ENCODE assay signal across 9 mouse cellular contexts in the genomic region with DNA sequence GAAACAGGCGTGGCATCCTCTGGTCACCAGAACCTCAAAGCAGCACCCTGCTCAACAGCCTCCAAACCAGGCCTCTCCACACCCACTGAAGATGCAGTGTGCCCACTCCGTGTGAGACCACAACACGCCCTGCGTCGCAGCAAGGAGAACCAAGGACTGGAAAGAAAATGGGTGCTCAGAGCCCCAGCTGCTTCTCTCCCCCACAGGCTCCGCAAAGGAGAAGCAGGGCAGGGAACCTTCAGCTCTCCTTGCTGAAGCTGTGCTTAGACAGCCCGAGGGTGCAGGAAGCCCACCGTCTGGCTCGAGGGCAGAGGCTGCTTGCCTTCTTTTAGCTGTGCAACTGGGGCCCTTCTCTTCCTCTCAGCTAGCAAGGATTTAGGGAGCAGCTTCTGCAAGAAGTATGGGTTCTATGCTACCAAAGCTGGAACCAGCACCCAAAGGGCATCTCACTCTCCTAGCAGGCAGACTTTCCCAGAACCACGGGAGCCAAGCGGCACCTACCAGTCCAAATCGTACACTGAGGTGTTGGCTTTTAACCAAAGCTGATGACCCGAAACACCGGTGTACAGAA. TPM values are rescaled to one million over a fixed set of nuclear protein-coding genes. Genes with fewer than 3 reads are reported as not detected.
DNase-seq lines count a peak whose midpoint lies in the region; ATAC-seq and TF ChIP-seq lines count a peak whose summit lies in the region.
"Had no signal": no experiment of that assay in that cellular context is flagged by ENCODE, and none has a peak within 500 bp of the region (broad histone marks: within the 10 kb centered on the region; RNA-seq: fewer than 3 reads in every experiment).

No protein-coding gene starts in this region.

- no peak overlapping the region for H3K9ac ChIP-seq in lung, postnatal 0 days (replicated peaks; ENCODE audit: low read depth)

- 0 out of 2 replicates have a peak overlapping the region, but pooled peaks have one; percentile 12 for H3K4me2 ChIP-seq in lung, postnatal 0 days (replicated peaks; ENCODE audit: low read depth, low read length)

- WGBS in lung, postnatal 0 days = 42% methylated on average over 14 of the region's 14 CpGs
- 3% methylated on average over 14 of the region's 14 CpGs for WGBS in olfactory bulb, adult 2 months

- no peak overlapping the region for H3K27ac ChIP-seq in lung, postnatal 0 days (ENCODE audit: low read length)
- no peak overlapping the region for H3K27ac ChIP-seq in embryonic fibroblast, embryonic 13.5 days (ENCODE audit: insufficient read depth, low read length)
- H3K27ac ChIP-seq in olfactory bulb, adult 2 months (ENCODE audit: insufficient read depth, low read depth, low read length) = peak overlapping the region; percentile 97

- H3K27me3 ChIP-seq in lung, postnatal 0 days (replicated peaks; ENCODE audit: insufficient read depth, low read length) = no peaks in the 10 kb centered on the region

- no peak overlapping the region for H3K4me3 ChIP-seq in lung, postnatal 0 days (ENCODE audit: low read depth, low read length)
- peak overlapping the region; percentile 54 for H3K4me3 ChIP-seq in embryonic fibroblast, embryonic 13.5 days (ENCODE audit: insufficient read depth, low read length)
- peak overlapping the region; percentile 96 for H3K4me3 ChIP-seq in olfactory bulb, adult 2 months (ENCODE audit: insufficient read depth, low read depth, low read length)

- no peak for DNase-seq in frontal cortex, postnatal 14 days (ENCODE audit: low spot score in 2 of 2)
- no peak for DNase-seq in lung, postnatal 0 days (ENCODE audit: low spot score)
- DNase-seq in lung, adult 18-20 months = no peak
- DNase-seq in left cerebral cortex, postnatal 4 days = peak; percentile 29
- DNase-seq in spleen, adult 12 weeks (ENCODE audit: low spot score) = no peak

- TF ChIP-seq POLR2A in embryonic fibroblast, embryonic 13.5 days (IDR thresholded peaks at IDR 0.05; ENCODE audit: low read depth, low read length) = no peak
- no peak for TF ChIP-seq POLR2A in olfactory bulb, adult 2 months (IDR thresholded peaks at IDR 0.05; ENCODE audit: insufficient read depth, low read depth, low read length)

- intact Hi-C loops in left cerebral cortex, postnatal 4 days (cut with DNase I) = loop anchor here (5.0 to 10.0 kb wide), 2 partner anchors 190 to 243 kb away; no protein-coding TSS in a partner anchor

- no peaks in the 10 kb centered on the region for H3K9me3 ChIP-seq in lung, postnatal 0 days (ENCODE audit: low read length)

- no peak for TF ChIP-seq EP300 in lung, postnatal 0 days (IDR thresholded peaks at IDR 0.05)

- ATAC-seq in frontal cortex, adult (ENCODE audit: low TSS enrichment) = peak; percentile 42
- ATAC-seq in lung, postnatal 0 days = no peak

- H3K36me3 ChIP-seq in lung, postnatal 0 days (ENCODE audit: insufficient read depth, low read length) = no peaks in the 10 kb centered on the region
- H3K36me3 ChIP-seq: G1E had no signal

- TF ChIP-seq CTCF in lung, postnatal 0 days (IDR thresholded peaks at IDR 0.05) = no peak
- no peak for TF ChIP-seq CTCF in embryonic fibroblast, embryonic 13.5 days (IDR thresholded peaks at IDR 0.05; ENCODE audit: borderline replicate concordance, insufficient read depth, low read length)
- TF ChIP-seq CTCF in olfactory bulb, adult 2 months (IDR thresholded peaks at IDR 0.05; ENCODE audit: insufficient read depth, low read depth, low read length) = no peak

- 0 out of 2 replicates have a peak, but pooled peaks cover 3% of the 10 kb centered on the region for H3K4me1 ChIP-seq in lung, postnatal 0 days (ENCODE audit: insufficient read depth, low read depth, low read length)
- peaks cover 12% of the 10 kb centered on the region for H3K4me1 ChIP-seq in embryonic fibroblast, embryonic 13.5 days (ENCODE audit: control insufficient read depth, insufficient read depth, low read length)
- H3K4me1 ChIP-seq in olfactory bulb, adult 2 months (ENCODE audit: control insufficient read depth, insufficient read depth, low read length) = peaks cover 21% of the 10 kb centered on the region

RNA-seq across cellular contexts. Expression of gene Srgap3, which starts 1.8 kb away (rescaled TPM):
- polyA plus RNA-seq in lung, postnatal 0 days (2015; fragmentation: Nextera tagmentation; extraction: Ambion mirVana) = 0.30 and 0.35 TPM in 2 replicates
- polyA plus RNA-seq in embryonic fibroblast, embryonic 13.5 days (2011; ENCODE audit: insufficient read length, low read depth, missing spikeins) = 16.4 and 19.6 TPM in 2 replicates
- total RNA-seq in left cerebral cortex, postnatal 4 days (2021) = 100 to 1,000 TPM; 276 to 282 TPM
- polyA plus RNA-seq in olfactory bulb, adult 2 months (2012; ENCODE audit: insufficient read depth, insufficient read length, low replicate concordance, missing spikeins) = 68.5 and 77.3 TPM in 2 replicates
- polyA plus RNA-seq: G1E had no signal

Comparison
In these comparisons a context has a peak if more than half of its experiments do, and no peak if none do; other contexts are left out.
1. RNA of gene Srgap3, which starts 1.8 kb away (polyA plus RNA-seq): 68.5 to 77.3 TPM in olfactory bulb, adult 2 months and 16.4 to 19.6 TPM in embryonic fibroblast, embryonic 13.5 days; 0.30 to 0.35 TPM in lung, postnatal 0 days; every median in the first group is over 10 times any median in the second.